Mouse (Mus musculus) kidney, adult 8-10 months (tissue): Measurements from ENCODE around the gene March10.

Experiments used
- DNase-seq, 2 experiments: peaks; one replicate each; pipeline ENCODE4 v3.0.0; 2022

Gene March10

DNA sequence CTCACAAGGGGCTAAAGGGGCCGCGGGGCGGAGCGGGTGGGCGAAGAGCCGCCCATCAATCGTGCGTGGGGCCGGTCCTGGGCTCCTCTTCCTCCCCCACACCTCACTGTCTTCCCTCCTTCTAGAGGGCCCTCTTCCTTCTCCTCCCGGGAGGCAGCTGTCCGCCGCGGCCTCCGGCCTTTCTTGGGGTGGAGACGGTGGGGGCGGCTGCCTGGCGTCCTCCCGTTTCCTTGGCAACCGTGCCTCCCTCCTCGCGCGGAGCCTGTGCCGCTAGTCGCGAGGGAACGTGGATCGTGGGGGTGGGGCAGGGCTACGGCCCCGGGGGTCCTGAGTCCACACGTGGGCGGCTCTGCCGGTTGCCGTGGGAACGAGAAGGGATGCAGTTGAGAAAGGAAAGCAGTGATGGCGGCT lies at the start of gene March10:
March10 (minus strand) TSS at position 239 of the 411 bp plus-strand sequence.
- DNase-seq: no peak

DNA sequence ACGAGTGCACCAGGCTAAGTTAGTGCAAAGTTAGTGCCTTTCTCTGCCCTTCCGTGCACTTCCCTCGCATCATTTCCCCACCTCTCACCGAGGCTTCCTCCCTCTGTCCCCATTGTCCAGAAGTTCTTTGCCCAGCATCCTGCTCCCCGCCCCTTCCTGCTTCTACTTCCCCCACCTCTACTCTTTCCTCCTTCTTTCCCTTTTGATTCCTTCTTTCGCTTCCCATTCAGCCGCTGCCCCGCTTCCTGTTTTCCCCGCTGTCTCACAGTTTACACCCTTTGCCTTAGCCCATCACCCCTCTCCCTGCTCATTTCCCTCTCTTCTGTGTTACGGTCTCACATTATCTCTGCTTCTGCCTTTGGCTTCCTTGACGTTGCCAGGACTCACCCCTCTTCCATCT lies 49.8 kb upstream of the March10 start:
- no peak for DNase-seq

DNA sequence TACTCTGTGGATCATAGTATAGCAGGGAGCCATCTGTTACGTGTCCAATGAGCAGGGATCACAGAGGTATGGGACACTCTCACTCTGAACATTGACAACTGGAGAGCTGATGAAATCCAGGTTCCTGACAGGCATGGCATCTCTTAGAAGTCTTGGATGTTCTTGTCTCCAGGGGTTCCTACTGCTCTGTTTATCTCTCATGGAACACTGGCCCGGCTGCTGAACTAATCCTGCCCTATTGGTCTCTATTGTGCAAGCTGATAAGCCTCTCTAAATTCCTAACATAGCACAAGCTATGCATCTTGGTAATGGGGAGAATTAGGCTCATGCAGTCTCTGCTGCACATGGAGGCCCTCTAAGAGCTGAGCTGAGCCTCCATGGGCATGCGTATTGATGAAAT lies 48.5 kb upstream of the March10 start:
- DNase-seq: no peak

DNA sequence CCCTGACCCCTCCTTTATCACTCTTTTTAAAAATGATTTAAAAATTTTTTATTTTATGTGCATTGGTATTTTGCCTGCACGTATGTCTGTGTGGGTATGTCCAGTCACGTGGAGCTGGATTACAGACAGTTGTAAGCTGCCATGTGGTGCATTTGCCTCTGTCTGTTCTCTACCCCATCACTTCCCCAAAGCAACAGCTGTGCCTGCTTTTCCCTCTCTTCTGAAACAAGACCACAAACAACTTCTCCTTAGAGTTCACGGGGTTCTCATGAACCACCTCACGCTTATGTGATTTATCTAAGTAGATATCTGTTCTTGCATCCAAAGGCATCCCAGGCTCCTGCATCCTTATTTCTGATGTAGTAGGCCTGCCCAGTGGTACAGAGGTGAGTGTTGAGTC lies 45.8 kb upstream of the March10 start:
- DNase-seq: no peak

DNA sequence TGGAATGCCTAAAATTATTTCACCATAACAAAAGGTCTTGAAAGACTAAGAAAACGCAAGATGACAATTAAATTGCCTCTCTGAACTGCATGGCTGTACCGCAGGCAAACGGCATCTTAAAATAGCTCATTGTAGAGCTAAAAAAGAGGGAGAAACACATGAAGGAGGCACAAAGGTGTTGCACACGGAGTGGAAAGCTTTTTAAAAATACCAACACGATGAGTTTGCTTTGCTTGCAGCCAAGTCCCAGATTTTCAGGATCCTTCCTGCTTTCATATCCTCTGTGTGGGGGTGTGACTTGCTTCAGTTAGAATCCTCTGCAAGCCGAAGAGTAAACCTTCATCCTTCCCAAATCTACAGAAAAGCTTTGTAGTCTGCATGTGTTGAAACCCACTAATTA lies 41.0 kb upstream of the March10 start:
- no peak for DNase-seq

DNA sequence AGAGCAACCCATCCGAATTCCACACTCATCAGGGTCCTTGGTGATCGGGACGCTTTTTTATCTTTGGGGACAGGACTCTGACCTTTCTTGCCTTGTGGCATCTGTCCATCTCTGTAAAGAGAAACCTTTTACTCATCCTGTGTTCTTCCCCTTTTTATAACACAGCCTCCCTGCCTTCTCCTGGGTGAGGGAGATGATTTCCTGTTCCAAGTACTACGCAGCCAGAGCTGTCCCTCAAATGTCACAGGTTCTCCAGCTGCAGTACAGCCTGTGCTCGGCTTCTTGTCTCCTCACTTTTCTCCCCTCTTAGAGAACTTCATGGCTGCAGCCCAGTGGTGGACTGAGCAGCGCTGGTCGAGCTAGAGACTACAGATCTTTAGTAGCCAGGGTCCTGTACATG lies 40.1 kb upstream of the March10 start:
- no peak for DNase-seq

DNA sequence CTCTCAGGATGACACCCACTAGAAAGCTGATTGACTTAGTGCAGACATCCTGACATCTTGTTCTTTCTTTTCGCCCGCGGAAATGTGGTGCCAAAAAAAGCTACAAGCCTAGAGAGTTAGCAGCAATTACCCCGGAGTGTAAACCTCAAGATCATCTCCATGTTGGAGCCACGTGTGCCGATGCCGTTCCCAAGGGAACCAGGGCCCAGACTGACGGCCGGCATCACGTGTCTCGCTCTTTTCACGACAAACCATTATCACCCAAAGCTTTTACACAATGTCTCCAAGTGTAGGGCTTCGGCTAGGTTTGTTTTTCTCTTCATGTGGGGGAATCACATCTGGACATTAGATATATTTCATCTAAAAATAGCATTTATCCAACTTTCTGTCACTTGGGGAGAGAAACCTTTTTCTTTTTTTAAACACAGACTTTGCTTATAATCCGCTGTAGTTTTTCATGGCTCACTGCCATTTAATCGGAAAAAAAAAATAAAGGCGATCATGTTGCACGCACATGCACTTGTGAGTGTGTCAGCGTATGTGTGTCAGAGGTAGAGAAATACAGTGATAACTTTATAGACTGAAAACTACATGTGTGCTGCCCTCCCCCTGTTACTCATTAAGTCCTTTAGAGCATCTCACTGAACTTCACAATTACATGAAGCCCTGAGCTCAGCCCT lies 39.2 kb upstream of the March10 start:
- DNase-seq: no peak

DNA sequence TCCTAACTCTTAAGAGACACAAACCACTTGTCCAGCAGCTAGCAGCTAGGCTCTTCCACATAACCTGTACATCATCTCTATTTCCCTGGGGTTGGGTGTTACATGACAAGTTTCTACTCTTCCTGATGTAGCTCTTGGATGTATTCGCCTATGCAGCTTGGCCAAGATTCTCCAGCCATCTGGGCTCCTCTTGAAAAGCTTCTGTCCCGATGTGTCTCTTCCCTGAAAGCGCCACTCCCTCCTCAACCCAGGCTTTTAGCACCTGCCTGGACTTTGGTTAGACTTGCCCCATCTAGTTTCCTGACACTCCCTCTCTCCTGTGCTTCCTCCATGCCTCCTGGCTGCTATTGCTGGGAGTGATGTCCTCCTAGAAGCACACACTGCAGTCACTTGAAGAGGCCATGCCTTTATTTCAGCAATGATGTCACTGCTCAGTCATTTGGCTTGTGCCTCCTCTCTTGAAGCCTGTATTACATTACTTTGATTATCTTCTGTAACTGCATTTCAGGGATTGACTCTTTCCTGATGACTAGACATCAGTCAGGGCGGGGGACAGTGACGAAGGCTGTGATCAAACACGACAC lies 38.3 kb upstream of the March10 start:
- no peak for DNase-seq

DNA sequence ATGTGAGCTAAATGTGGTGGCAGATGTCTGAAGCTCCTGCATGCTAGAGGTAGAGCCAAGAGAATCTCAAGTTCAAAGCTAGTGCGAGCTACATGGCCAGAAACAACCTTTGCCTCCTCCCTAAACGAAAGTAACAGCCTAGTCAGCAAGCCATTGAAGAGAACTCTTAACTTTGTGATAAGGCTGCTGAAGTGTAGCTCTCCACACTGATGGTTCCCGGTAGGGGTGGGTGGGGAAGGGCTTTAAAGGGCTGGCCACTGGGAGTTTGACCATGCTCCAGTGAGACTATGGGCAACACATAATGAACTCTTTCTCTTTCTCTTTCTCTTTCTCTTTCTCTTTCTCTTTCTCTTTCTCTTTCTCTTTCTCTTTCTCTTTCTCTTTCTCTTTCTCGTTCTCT lies 35.9 kb upstream of the March10 start:
- DNase-seq: no peak

DNA sequence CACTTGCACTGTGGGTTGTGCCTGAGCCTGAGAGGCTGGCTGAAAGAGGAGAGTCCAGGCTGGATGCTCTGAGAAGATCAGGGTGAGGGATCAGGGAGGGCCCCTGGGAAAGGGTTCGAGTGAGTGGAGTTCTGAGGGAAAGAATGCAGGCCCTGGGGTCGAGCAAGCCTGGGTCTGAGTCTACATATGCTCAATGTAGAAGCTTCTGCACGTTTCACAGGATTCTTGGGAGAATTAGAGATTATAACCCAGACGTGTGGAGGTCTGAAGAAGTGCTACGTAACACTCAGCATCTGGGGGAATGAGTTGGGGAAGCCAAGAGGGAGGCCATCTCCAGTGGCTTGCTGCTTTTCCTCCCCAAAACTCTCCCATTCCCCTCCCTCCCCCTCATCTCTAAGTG lies 34.4 kb upstream of the March10 start:
- DNase-seq: no peak

DNA sequence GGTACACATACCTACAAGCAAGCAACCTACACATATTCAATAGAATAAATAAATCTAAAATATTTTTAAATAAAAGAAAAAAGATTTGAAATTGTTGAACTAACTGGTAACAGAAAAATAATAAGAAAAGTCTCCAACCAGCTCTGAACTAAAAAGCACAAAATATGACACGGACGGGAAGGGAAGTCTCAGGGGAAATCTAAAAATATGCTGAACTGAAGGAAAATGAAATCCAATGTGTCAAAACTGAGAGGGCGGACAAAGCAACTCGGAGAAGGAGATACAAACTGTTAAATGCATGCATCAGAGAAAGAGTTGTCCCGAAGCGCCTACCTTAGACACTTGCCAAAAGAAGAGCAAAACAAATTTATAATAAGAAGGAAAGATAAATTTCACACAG lies 28.9 kb upstream of the March10 start:
- DNase-seq: no peak

DNA sequence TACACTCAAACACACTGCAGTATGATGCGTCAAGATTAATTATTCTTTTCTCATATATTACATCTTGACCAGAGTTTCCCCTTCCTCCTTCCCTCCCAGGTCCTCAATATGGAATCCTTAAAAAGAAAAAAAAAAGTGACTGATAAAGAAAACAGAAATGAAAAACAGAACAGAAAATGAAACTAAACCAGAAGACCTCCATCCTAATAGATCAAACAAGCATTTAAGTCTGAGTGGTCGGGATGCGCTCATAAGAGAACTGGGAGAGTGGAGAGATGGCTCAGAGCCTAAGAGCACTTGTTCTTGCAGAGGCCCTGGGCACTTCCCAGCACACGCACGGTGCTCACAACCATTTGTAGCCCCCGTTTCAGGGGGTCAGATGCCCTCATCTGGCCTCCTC lies 28.5 kb upstream of the March10 start:
- DNase-seq: no peak

DNA sequence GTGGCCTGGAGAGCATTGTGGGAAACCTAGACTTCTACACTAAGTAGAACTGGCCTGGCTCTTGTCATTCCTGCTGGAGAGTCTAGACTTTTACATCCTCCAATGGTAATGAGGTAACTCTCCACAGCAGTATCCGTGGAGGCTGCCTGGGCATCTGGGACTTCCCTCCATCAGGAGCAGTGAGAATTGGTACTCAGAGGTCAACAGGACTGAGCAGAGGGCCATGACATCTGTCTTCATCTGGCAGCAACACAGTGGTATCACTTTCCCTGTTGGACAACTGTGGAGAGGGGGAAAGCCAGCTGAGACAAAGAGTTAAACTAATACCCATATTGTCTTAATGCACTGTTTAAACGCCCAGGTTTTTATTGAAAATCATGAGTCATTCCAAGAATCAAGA lies 26.2 kb upstream of the March10 start:
- no peak for DNase-seq

DNA sequence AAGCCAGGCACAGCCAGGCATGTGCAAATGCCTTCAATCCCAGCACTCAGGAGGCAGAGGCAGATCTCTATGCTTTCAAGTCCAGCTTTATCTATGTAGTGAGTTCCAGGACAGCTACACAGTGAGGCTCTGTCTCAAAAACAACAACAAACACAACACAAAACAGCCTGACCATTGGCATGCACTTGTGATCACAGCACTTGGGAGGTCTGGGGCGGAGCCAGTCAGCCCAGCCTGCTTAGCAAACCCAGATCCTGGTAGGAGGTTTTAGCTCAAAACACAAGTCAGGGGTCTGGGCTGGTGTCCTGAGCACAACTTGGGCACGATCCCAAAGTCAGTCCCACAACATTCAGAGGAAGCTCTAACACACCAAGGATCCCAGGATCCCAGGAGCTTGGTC lies 18.2 kb upstream of the March10 start:
- no peak for DNase-seq

DNA sequence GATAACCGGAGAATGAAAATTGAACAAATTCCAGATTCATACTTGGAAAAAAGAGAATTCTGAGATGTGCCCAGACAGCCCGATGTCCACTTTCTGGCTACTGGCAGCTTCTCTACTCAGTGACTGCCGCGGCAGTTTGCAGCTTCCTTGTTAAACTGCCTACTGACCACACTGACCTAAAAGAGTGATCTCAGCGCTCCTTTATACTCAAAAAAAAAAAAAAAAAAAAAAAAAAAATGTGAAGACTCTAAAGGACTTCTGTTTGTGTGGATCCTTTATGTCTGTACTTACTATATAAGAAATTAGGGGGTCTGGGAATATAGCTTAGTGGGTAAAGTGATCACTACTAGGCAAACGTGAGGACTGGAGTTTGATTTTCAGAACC lies 17.8 kb upstream of the March10 start:
- no peak for DNase-seq

DNA sequence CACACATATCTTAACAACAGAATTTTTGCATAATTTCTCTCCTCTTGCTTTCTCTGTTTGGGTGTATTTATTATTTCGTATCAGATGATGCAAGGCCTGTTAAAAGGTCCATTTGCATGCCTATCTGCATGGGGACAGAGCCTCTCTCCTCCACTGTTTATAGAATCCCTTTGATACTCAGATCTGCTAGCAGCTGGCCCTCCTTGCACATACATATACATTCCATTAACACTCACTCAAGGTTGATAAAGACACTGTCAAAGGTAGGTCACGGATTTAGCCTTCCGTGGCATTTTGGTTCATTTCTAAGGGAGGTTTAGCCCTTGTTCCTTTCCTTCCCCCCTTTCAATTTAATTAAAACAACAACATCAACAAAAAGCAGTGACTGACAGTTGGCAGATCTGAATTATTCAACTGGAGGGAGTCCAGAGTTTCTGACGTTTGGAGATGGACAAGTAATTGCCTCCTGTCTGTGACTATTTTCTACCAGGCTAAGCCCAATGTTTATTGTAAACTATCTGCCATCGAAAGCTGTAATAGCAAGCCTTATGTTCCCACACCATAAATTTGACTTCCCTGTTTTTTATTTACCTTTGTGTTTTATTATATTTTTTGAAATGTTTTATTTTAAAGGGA lies 17.3 kb upstream of the March10 start:
- DNase-seq: no peak

DNA sequence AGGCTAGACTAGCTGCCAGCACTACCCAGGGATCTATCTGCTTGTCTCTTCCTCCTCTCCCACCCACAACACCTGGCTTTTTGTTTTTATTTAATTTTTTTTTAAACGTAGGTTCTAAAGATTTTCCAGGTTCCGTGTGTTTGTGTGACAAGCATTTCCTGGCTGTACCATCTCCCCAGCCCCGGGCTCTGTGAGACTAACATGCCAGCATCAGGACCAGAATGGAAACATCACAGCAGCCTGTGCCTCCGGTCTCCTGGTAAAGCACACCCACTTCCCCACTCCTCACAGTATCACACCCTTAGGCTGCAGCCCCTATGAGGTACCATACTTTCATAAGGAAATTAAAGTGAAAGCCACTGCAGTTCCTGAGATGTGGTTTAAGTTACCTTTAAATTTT lies 16.1 kb upstream of the March10 start:
- no peak for DNase-seq

DNA sequence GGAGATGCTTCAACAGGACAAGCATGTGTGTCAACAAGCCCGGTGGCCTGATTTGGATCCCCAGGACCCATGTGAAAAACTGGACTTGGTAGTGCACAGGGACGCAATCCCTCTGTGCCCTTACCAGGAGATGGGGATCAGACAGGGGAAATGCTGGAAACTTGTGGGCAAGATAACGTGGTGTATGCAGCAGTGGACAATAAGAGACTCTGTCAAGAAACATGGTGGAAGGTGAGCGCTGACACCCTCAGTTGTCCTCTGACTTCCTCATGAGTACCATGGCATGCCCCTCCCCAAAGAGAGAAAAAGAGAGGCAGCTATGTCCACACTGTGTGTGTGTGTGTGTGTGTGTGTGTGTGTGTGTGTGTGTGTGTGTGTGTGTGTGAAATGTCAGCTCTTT lies 14.4 kb upstream of the March10 start:
- DNase-seq: no peak

DNA sequence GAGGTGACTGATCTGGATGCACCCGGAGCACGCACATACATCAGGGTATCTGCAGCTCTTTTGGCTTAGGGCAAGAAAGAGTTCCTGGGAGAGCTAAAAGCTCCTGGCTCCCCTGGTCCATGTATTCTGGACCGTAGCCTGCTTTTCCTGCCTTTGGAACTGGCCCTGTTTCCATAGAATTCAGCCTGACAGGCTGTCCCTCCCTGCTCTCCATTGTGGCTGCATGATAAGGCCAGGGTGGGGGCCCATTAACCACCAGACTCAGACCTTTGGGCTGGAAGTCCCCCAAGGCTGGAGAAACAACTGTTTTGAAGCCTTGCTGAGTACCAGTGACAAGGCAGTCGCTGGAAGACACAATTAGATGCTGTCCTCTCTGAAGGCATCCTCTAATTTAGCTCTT lies 13.0 kb upstream of the March10 start:
- DNase-seq: no peak

DNA sequence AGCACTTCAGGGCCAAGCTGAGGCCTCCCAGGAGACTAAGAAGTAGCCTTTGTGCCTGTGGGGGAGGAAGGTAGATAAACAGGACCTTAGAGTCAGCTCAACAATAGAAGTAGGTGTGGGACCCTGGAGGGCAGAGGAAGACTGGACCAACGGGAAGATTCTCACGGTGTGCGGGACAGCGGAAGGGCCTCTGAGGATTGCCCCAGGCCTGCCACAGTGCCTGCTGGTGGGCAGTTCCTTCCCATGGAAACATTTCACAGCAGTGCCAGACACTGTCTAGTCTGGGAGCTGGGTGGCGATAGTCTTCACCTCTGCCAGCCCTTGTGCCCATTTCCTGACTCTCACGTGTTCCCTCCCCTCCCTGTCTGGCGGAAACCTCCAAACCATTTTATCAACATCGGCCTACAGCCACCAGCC lies 12.6 kb upstream of the March10 start:
- DNase-seq: no peak

DNA sequence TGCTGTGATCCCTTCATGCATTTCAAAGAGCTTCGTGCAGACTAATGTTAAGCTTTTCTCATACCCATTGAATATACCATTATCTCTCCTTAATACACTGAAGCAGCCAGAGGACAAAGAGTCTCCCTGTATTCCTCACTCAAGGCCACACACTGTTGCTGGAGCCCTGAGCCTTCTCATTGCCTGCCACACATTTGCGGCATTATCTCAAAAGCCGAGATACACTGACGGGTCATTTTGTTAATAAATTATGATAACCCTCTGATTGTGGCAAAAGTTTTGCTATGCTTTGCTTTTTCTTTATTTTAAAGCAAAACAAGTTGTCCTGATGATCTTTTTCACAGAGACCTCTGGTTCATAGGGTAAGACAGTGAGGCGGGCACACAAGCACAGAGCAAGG lies 11.9 kb upstream of the March10 start:
- no peak for DNase-seq

DNA sequence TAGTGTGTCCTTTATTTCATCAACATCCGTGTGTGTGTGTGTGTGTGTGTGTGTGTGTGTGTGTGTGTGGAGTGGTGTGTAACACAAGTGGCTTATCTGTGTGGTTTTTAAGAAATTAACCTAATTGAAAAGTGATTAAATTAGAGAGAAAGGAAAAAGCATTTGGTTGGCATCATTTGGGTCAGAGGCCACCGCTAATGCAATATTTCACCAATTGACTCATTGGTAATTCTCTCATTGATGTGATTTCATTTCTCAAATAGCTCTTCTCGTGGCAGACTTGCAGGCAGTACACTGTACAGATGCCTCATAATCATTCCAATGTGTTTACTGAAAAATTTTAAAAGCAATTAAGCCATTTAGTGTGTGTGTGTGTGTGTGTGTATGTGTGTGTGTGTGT lies 11.3 kb upstream of the March10 start:
- no peak for DNase-seq

DNA sequence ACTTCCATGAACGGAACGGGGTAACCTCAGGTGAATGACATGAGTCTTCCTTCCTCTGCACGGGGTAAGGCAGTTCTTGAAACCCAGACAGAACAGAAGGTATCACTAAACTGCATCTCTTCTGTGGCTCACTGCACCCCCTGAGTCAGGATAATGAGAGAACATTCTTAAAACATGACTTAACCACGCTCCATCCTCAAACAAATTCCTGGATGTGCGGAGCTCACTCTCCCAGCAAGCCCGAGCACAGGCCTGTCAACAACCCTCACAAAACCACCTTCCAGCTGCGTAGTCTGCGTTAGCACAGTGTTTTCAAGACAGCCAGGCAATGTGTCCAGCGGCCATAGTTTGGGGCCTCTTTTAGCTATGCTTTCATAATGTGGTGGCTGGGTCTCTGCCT lies 10.7 kb upstream of the March10 start:
- no peak for DNase-seq

DNA sequence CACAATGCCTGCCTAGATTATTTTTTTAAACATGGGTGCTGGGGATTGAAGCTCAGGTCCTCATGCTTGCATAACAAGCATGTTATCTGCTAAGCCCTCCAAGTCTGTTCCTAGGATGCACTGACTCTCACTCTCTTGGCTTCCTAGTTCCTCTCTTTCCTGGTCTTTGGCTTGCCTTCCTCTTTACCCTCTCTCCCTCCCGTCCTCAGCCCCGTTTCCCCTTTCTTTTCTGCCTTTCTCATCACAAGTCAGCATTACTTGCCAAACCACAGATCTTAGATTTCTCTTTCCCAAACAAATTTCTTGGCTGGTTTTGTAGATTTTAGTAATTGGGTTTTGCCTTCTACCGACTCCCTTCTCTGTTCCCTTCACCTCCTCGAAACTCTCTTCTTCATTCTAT lies 10.2 kb upstream of the March10 start:
- no peak for DNase-seq

DNA sequence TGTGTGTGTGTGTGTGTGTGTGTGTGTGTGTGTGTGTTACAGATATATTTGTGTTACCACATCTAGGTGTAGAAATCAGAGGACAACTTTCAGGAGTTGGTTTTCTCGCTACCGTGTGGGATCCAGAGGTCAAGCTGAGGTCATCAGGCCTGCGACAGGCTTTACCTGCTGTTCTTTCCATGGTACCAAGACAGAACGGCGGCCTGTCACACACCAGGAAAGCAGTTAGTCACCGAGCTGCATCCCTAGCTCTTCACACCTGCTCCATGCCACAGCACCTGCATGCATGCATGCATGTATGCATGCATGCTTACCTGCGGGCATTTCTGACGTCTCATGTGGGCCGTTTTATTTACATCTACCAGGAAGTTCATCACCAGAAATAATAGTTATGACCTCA lies 9.0 kb upstream of the March10 start:
- DNase-seq: no peak
